Mouse (Mus musculus) G1E-ER4 (cell line): Measurements from ENCODE around the gene Mast3. TPM values are rescaled to one million over a fixed set of nuclear protein-coding genes. Genes with fewer than 3 reads are reported as not detected.
A peak's percentile ranks its signal among the peaks of the same experiment; 100 is the strongest.

Source experiments
- GATA1 ChIP-seq: IDR thresholded peaks from one replicate; pipeline ENCODE4 v1.8.0; 2012; ENCODE audit warnings: low read length, inconsistent platforms
- polyA plus RNA-seq: library from polyadenylated mRNA; stranded (reverse); fragments of >175 nt; gene quantifications from 2 replicates; pipeline ENCODE4 v1.2.3, GENCODE M21; 2012

Mast3 gene
- polyA plus RNA-seq, 1 experiment, result 255 TPM

- no peak for TF ChIP-seq GATA1
Measured at GRCm38 (mm10) chr8:70765329-70765728, 39.5 kb downstream of the Mast3 start.

DNA sequence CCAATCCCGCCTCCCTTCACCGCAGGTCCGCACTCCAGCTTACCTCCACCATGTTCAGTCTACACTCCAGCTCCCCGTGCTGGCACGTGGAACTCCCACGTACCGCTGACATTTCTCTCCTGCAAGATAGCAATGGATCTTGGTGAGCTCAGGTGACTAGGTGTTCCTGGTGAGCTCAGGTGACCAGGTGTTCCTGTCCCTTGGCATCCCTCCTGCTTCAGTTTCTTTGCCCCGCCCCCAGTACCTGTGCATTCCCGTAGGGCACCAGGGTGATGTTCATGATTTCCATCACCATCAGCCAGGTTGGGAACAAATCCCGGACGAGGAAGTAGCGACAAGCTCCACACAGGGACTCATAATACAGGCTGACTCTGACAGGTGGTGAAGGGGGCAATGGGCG, 40.2 kb downstream of the Mast3 start:
- TF ChIP-seq GATA1, result no peak

GRCm38 (mm10) chr8:70764026-70764425, 40.8 kb downstream of the Mast3 start:
- TF ChIP-seq GATA1, result peak; percentile 58

DNA sequence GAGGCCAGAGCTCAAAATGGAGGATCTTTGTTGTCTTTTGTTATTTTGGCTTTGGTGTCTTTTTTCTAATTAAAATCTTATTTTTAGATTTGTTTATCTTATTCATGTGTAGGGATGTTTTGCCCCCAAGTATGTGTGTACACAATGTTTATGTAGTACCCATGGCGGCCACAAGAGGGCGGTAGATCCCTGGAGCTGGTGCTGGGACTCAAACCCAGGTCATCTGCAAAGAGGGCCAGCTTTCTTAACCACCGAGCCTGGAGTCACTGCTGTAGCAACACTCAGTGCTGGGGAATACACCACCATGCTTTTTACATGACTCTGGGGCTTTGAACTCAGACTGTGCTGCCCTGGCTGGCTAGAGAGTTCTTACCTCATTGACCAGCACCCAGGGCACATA, 41.5 kb downstream of the Mast3 start:
- TF ChIP-seq GATA1, result no peak

DNA sequence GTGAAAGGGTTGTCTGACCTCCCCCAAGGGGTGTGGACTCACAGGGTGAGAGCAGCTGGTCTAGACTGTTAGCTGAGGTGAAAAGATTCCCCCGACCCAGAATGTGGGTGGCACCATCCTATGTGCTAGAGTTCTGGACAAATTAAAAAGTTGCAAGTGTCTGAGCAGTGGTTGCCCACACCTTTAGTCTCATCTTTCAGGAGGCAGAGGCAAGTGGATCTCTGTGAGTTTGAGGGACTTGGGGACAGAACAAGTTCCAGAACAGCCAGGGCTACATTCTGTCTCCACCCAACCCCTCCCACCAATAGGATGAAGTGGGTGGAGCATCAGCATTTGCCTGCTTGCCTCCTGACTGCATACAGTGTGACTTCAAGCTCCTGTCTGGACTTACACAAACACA, 42.7 kb downstream of the Mast3 start:
- TF ChIP-seq GATA1, result no peak

- no peak for TF ChIP-seq GATA1
Measured at GRCm38 (mm10) chr8:70760775-70761406, 44.0 kb downstream of the Mast3 start, which contains the start of gene Mpv17l2. TSS of gene Mpv17l2 (minus strand) at chr8:70760946.

GRCm38 (mm10) chr8:70760350-70760749, 44.5 kb downstream of the Mast3 start:
- no peak for TF ChIP-seq GATA1

- TF ChIP-seq GATA1, result no peak
Measured at GRCm38 (mm10) chr8:70758616-70759561, 46.0 kb downstream of the Mast3 start.

DNA sequence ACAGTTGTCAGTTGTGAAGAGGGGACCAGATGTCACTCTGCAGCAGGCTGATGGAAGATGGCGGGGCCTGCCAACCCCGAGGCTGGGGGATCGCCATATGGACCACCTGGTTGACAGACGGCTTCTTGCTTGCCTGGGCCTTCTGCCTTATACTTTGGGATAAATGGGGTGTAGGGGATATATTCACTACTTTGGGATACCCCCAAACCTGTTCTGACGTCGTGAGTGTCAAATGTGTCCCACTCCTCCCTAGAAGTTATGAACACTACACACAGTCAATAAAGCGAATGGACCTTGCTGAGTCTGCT, 46.6 kb downstream of the Mast3 start:
- TF ChIP-seq GATA1, result no peak

GRCm38 (mm10) chr8:70757523-70758307, 47.1 kb downstream of the Mast3 start:
- no peak for TF ChIP-seq GATA1

DNA sequence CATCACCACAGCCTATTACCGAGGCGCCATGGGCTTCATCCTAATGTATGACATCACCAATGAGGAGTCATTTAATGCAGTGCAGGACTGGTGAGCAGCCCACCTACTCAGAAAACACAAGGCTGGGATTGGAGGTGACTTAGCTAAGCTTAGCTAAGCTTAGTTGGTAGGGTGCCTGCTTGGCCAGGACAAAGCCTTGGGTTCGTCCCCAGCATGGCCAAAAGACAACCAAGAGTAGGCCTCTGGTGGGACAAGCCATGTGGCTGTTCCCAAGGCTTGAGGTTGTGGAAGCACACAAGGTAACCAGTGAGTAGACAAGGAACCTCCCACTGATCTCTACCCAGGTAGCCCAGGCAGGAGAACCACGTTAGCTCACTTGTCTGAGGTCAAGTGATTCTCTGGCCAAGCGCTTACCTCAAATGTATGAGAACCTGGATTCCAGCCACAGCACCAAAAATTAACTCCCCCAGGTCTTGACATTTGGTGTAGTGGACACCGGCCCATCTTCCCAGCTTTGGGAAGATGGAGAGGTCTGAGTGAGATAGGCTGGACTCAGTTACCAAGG, 48.3 kb downstream of the Mast3 start:
- TF ChIP-seq GATA1, result no peak

- no peak for TF ChIP-seq GATA1
Measured at GRCm38 (mm10) chr8:70755661-70756475, 49.0 kb downstream of the Mast3 start.

DNA sequence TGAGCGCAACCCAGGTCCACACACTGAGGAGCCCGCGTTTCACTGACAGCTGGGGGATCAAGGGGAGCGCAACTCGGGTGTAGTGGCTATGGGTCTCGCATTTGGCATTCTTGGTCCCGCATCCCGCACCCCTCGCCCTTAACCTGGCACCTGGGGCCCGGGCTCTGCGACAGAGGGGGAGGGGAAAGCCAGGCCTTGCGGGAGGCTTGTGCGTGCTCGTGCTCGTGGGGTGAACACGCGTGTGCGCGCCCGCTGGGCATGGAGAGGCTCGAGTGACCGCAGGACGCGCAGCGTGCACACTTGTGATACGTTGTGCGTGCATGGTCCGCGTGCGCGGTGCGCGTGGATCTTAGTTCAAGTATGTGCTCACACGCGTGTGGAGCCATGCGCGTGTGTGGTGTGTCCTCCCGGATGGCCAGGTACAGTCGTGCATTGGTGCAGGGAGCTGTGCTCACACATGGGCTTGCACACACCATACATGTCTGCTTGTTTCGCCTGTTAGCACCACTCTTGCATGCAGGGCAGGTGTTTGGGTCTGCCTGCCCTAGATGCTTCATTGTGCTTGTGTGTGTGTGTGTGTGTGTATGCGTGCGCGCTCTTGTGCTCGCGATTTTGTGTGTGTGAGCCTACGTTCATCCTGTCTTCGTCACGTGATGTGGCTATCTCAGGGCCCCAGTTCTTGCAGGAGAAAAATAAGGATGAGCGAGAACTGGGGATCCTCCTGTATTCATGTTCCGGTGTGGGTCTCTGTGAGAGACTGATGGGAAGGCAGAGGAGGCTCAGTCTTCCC, 49.8 kb downstream of the Mast3 start:
- TF ChIP-seq GATA1, result no peak
